Mouse (Mus musculus): ENCODE measurements around the gene Gnat3. TPM values are rescaled to one million over a fixed set of nuclear protein-coding genes. Genes with fewer than 3 reads are reported as not detected.
A peak's percentile ranks its signal among the peaks of the same experiment; 100 is the strongest.

Gene Gnat3
- total and polyA plus RNA-seq, 3 experiments = not detected

- no peaks in the 10 kb centered on the region for H3K9me3 ChIP-seq (replicated peaks; ENCODE audit: insufficient read depth, low read length)
- H3K36me3 ChIP-seq (ENCODE audit: control insufficient read depth in 1 of 2, insufficient read depth in 2 of 2, low read length in 2 of 2) = no peaks in the 10 kb centered on the region; a peak in 1 of 4 replicates
- no peaks in the 10 kb centered on the region for H3K27me3 ChIP-seq (ENCODE audit: control insufficient read depth in 1 of 2, insufficient read depth in 2 of 2, low read length in 2 of 2)
- H3K4me1 ChIP-seq (ENCODE audit: control insufficient read depth in 1 of 2, insufficient read depth in 2 of 2, low read length in 2 of 2) = no peaks in the 10 kb centered on the region
- no peak overlapping the region for H3K27ac ChIP-seq (ENCODE audit: control insufficient read depth, low read depth, low read length)
- no peaks in the 10 kb centered on the region for H3K79me2 ChIP-seq (ENCODE audit: control insufficient read depth, insufficient read depth, low read length, poor library complexity)
- DNase-seq (ENCODE audit: low read depth, low spot score) = no peak
- no peak for TF ChIP-seq TCF12 (IDR thresholded peaks at IDR 0.05; ENCODE audit: low read depth, low read length)
- TF ChIP-seq RAD21 (IDR thresholded peaks at IDR 0.05; ENCODE audit: low read depth, low read length) = no peak
- no peak for TF ChIP-seq ZC3H11A (IDR thresholded peaks at IDR 0.05; ENCODE audit: low read depth, low read length)
- TF ChIP-seq MYC (IDR thresholded peaks at IDR 0.05; ENCODE audit: low read depth, low read length) = no peak
- no peak for TF ChIP-seq HCFC1 (IDR thresholded peaks at IDR 0.05; ENCODE audit: low read depth, low read length)
- no peak for TF ChIP-seq MAFK (IDR thresholded peaks at IDR 0.05; ENCODE audit: borderline replicate concordance, low read depth, low read length)
- TF ChIP-seq GATA1 (IDR thresholded peaks at IDR 0.05; ENCODE audit: low read depth, low read length) = no peak
- no peak for TF ChIP-seq SMC3 (IDR thresholded peaks at IDR 0.05; ENCODE audit: low read depth, low read length)
- TF ChIP-seq KAT2A (conservative IDR thresholded peaks at IDR 0.05; ENCODE audit: low read depth, low read length) = no peak
- TF ChIP-seq USF1 (IDR thresholded peaks at IDR 0.05; ENCODE audit: low read depth, low read length) = no peak
- no peak for TF ChIP-seq SIN3A (IDR thresholded peaks at IDR 0.05; ENCODE audit: low read length)
- TF ChIP-seq ETS1 (IDR thresholded peaks at IDR 0.05; ENCODE audit: low read depth, low read length) = no peak
- TF ChIP-seq MAX (IDR thresholded peaks at IDR 0.05; ENCODE audit: low read length) = no peak
- TF ChIP-seq BHLHE40 (IDR thresholded peaks at IDR 0.05; ENCODE audit: borderline replicate concordance, low read depth, low read length) = no peak
- TF ChIP-seq GABPA (IDR thresholded peaks at IDR 0.05; ENCODE audit: low read depth, low read length) = no peak
- TF ChIP-seq USF2 (IDR thresholded peaks at IDR 0.05; ENCODE audit: borderline replicate concordance in 1 of 2, insufficient read depth in 1 of 2, low read depth in 1 of 2, low read length in 2 of 2) = no peak
- no peak for TF ChIP-seq NELFE (IDR thresholded peaks at IDR 0.05; ENCODE audit: low read depth, low read length)
- no peak for TF ChIP-seq NRF1 (IDR thresholded peaks at IDR 0.05; ENCODE audit: insufficient read depth, low read depth, low read length, poor library complexity, severe bottlenecking)
- no peak for TF ChIP-seq CTCF (IDR thresholded peaks at IDR 0.05 in 2 of 3, conservative IDR thresholded peaks at IDR 0.05 in 1 of 3; ENCODE audit: control insufficient read depth in 1 of 3, insufficient read depth in 1 of 3, low read depth in 2 of 3, low read length in 3 of 3, poor library complexity in 1 of 3, severe bottlenecking in 1 of 3)
- TF ChIP-seq POLR2A (IDR thresholded peaks at IDR 0.05; ENCODE audit: control insufficient read depth in 1 of 2, insufficient read depth in 1 of 2, low read depth in 1 of 2, low read length in 2 of 2, poor library complexity in 1 of 2) = no peak
- H3K4me3 ChIP-seq (ENCODE audit: control insufficient read depth in 1 of 2, insufficient read depth in 1 of 2, low read depth in 2 of 2, low read length in 2 of 2) = no peak overlapping the region
- H3K9ac ChIP-seq (ENCODE audit: control insufficient read depth, low read depth, low read length, poor library complexity, severe bottlenecking) = no peak overlapping the region
Measured at GRCm38 (mm10) chr5:17956468-17956867, 5.9 kb upstream of the Gnat3 start.

- Histone ChIP-seq H3K79me2 (ENCODE audit: control insufficient read depth, insufficient read depth, low read length, poor library complexity) (no peaks in the 10 kb centered on the region), H3K27ac (ENCODE audit: control insufficient read depth, low read depth, low read length) (no peak overlapping the region), H3K9ac (ENCODE audit: control insufficient read depth, low read depth, low read length, poor library complexity, severe bottlenecking) (no peak overlapping the region), H3K36me3 (ENCODE audit: control insufficient read depth in 1 of 2, insufficient read depth in 2 of 2, low read length in 2 of 2) (no peaks in the 10 kb centered on the region), H3K27me3 (ENCODE audit: control insufficient read depth in 1 of 2, insufficient read depth in 2 of 2, low read length in 2 of 2) (no peaks in the 10 kb centered on the region), H3K4me3 (ENCODE audit: control insufficient read depth in 1 of 2, insufficient read depth in 1 of 2, low read depth in 2 of 2, low read length in 2 of 2) (no peak overlapping the region), H3K9me3 (replicated peaks; ENCODE audit: insufficient read depth, low read length) (no peaks in the 10 kb centered on the region), H3K4me1 (ENCODE audit: control insufficient read depth in 1 of 2, insufficient read depth in 2 of 2, low read length in 2 of 2) (no peaks in the 10 kb centered on the region)
- TF ChIP-seq ETS1 (IDR thresholded peaks at IDR 0.05; ENCODE audit: low read depth, low read length) (0 out of 2 replicates have a peak, but pooled peaks have one; percentile 16), RAD21 (IDR thresholded peaks at IDR 0.05; ENCODE audit: low read depth, low read length) (no peak), NRF1 (IDR thresholded peaks at IDR 0.05; ENCODE audit: insufficient read depth, low read depth, low read length, poor library complexity, severe bottlenecking) (no peak)
- no peak for DNase-seq (ENCODE audit: low read depth, low spot score)
Measured at GRCm38 (mm10) chr5:17969704-17970390, 7.5 kb downstream of the Gnat3 start.
